Mouse (Mus musculus) right cerebral cortex, postnatal 14 days (tissue): Measurements from ENCODE around the gene Tmem39a.
A peak's percentile ranks its signal among the peaks of the same experiment; 100 is the strongest.

Experiments used
- DNase-seq: peaks from one replicate; pipeline ENCODE4 v3.0.0; 2022

The Tmem39a gene

GRCm38 (mm10) chr16:38558221-38558748 lies at the start of gene Tmem39a:
Gene Tmem39a (plus strand): TSS chr16:38558698.
- DNase-seq = no peak

GRCm38 (mm10) chr16:38510846-38511245 lies 47.7 kb upstream of the Tmem39a start:
- DNase-seq = no peak

- no peak for DNase-seq
These were observed 39.4 kb upstream of the Tmem39a start for GRCm38 (mm10) chr16:38519140-38519539.

- DNase-seq = no peak
These were observed 37.1 kb upstream of the Tmem39a start for GRCm38 (mm10) chr16:38521211-38521987.

- DNase-seq = peak; percentile 94
These were observed 36.1 kb upstream of the Tmem39a start, which contains the start of gene Timmdc1 for GRCm38 (mm10) chr16:38522129-38523084. Gene Timmdc1 (minus strand): TSS chr16:38522663.

GRCm38 (mm10) chr16:38526264-38526663 lies 32.2 kb upstream of the Tmem39a start:
- no peak for DNase-seq

GRCm38 (mm10) chr16:38536544-38537146 lies 21.9 kb upstream of the Tmem39a start:
- peak; percentile 84 for DNase-seq

GRCm38 (mm10) chr16:38538716-38539380 lies 19.6 kb upstream of the Tmem39a start:
- no peak for DNase-seq

- no peak for DNase-seq
These were observed 10.5 kb upstream of the Tmem39a start for GRCm38 (mm10) chr16:38548000-38548399.

GRCm38 (mm10) chr16:38549479-38550396 lies 8.8 kb upstream of the Tmem39a start, which contains the start of gene Poglut1:
Gene Poglut1 (minus strand): TSS chr16:38550258.
- DNase-seq = peak; percentile 84

GRCm38 (mm10) chr16:38555988-38556387 lies 2.5 kb upstream of the Tmem39a start:
- no peak for DNase-seq

GRCm38 (mm10) chr16:38562131-38562967 lies 3.9 kb downstream of the Tmem39a start:
- DNase-seq = peak; percentile 96

GRCm38 (mm10) chr16:38562968-38563327 lies 4.5 kb downstream of the Tmem39a start:
- DNase-seq = no peak

GRCm38 (mm10) chr16:38563516-38563915 lies 5.0 kb downstream of the Tmem39a start:
- no peak for DNase-seq

GRCm38 (mm10) chr16:38568192-38568591 lies 9.7 kb downstream of the Tmem39a start:
- no peak for DNase-seq

GRCm38 (mm10) chr16:38571481-38571880 lies 13.0 kb downstream of the Tmem39a start:
- no peak for DNase-seq

- no peak for DNase-seq
These were observed 26.3 kb downstream of the Tmem39a start for GRCm38 (mm10) chr16:38584761-38585160.

GRCm38 (mm10) chr16:38585186-38585585 lies 26.7 kb downstream of the Tmem39a start:
- no peak for DNase-seq

- no peak for DNase-seq
These were observed 28.7 kb downstream of the Tmem39a start for GRCm38 (mm10) chr16:38587163-38587562.

GRCm38 (mm10) chr16:38587572-38587971 lies 29.1 kb downstream of the Tmem39a start:
- no peak for DNase-seq
